Mouse (Mus musculus): ENCODE results near the gene Tmcc2. TPM values are rescaled to one million over a fixed set of nuclear protein-coding genes. Genes with fewer than 3 reads are reported as not detected.

Gene Tmcc2
- polyA plus RNA-seq, 1 experiment from 2014 or later, result 12.2 TPM

DNA sequence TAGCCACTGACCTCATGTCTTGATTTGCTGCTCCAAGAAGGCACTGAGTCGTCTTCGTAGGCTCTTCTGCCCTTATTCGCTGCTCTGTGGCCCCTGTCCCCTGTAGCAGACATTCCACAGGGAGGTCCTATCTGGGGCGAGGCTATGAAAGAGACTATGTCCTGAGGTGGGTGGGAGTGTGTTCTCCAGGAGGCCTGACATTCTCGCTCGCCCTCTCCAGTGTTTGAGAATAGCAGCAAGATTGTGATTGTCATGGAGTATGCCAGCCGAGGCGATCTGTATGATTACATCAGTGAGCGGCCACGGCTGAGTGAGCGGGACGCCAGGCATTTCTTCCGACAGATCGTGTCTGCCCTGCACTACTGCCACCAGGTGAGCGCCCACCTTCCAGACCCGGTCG lies 63.6 kb downstream of the Tmcc2 start:
- Histone ChIP-seq H3K27ac (ENCODE audit: low read length) (no peak overlapping the region), H3K9me3 (ENCODE audit: control insufficient read depth, low read length) (no peaks in the 10 kb centered on the region), H3K4me2 (ENCODE audit: low read depth, low read length) (no peak overlapping the region), H3K4me1 (ENCODE audit: control insufficient read depth, insufficient read depth, low read length) (peaks cover 14% of the 10 kb centered on the region), H3K27me3 (replicated peaks; ENCODE audit: control insufficient read depth, insufficient read depth, low read length) (no peaks in the 10 kb centered on the region), H3K4me3 (ENCODE audit: low read length) (no peak overlapping the region), H3K36me3 (ENCODE audit: control insufficient read depth, insufficient read depth, low read length) (no peaks in the 10 kb centered on the region), H3K9ac (ENCODE audit: low read depth, low read length) (no peak overlapping the region)
- ATAC-seq, result no peak
- WGBS, result 83% methylated on average over 17 of the region's 17 CpGs

DNA sequence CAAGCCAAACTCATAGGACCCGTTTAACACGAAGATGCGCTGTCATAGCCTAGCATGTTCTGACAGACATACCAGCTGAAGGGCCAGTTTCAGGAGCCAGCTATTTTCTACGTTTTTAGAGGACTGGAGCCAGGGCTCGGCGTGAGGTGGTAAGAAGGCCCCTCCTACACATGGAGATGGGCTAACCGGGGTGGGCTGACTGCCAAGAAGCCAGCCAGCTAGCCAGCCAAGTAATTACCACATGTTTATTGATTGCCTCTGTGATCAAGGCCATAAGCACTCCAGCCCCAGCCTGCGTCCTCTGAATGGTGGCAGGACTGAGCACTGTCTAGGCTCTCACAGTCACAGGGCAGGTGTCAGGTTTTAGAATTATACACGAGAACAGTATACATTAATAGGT lies 64.3 kb downstream of the Tmcc2 start:
- Histone ChIP-seq H3K27ac (ENCODE audit: low read length) (no peak overlapping the region; the same call in 1 of the 2 replicates), H3K4me1 (ENCODE audit: control insufficient read depth, insufficient read depth, low read length) (peaks cover 21% of the 10 kb centered on the region), H3K36me3 (ENCODE audit: control insufficient read depth, insufficient read depth, low read length) (no peaks in the 10 kb centered on the region), H3K4me2 (ENCODE audit: low read depth, low read length) (no peak overlapping the region), H3K9ac (ENCODE audit: low read depth, low read length) (no peak overlapping the region), H3K4me3 (ENCODE audit: low read length) (no peak overlapping the region), H3K27me3 (replicated peaks; ENCODE audit: control insufficient read depth, insufficient read depth, low read length) (no peaks in the 10 kb centered on the region), H3K9me3 (ENCODE audit: control insufficient read depth, low read length) (no peaks in the 10 kb centered on the region)
- ATAC-seq, result peak; percentile 41; the same call in 1 of the 2 replicates
- 51% methylated on average over 9 of the region's 9 CpGs for WGBS

DNA sequence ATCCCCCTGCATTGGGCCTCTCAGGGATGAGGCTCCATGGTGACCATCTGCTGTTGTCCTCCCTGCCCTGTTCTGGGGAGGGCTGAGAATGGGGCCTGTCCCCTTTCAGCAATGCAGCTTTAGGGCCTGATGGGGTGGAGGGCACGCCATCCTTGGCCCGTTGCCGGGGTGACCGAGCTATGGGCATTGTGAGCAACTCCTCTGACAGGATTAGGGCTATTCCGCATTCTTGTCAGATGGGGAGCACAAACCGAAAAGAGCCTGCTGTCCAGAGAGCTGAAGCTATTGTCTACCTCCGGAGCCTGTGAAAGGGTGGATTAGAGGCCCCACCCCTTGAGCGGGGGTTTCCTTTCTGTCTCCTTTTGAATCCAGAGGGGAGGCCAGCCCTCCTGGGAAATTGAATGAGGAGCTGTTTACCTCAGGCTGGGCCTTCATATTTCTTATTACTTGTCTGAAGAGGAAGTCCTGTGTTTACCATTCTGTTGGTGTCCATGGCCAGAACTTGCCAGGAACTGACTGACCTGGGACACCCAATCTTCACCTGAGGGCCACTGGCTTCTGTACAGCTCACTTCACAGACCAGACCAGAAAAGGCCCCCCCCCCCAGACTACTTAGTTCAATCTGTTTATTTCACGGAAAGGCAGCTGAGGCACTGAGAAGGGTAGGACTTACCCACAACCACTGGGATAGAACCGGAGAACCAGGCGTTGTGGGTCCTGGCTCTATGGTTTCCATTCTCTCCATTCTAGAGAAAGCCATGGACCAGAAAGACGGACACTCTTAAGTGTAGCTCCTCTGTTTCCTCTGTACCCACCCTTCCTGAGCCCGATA lies 68.2 kb downstream of the Tmcc2 start:
- Histone ChIP-seq H3K27ac (ENCODE audit: low read length) (peak overlapping the region; percentile 30), H3K36me3 (ENCODE audit: control insufficient read depth, insufficient read depth, low read length) (no peaks in the 10 kb centered on the region), H3K4me2 (ENCODE audit: low read depth, low read length) (no peak overlapping the region), H3K4me3 (ENCODE audit: low read length) (no peak overlapping the region), H3K9me3 (ENCODE audit: control insufficient read depth, low read length) (no peaks in the 10 kb centered on the region), H3K4me1 (ENCODE audit: control insufficient read depth, insufficient read depth, low read length) (peaks cover 43% of the 10 kb centered on the region), H3K27me3 (replicated peaks; ENCODE audit: control insufficient read depth, insufficient read depth, low read length) (no peaks in the 10 kb centered on the region), H3K9ac (ENCODE audit: low read depth, low read length) (peak overlapping the region; percentile 20)
- no peak for ATAC-seq
- 36% methylated on average over 13 of the region's 13 CpGs for WGBS

DNA sequence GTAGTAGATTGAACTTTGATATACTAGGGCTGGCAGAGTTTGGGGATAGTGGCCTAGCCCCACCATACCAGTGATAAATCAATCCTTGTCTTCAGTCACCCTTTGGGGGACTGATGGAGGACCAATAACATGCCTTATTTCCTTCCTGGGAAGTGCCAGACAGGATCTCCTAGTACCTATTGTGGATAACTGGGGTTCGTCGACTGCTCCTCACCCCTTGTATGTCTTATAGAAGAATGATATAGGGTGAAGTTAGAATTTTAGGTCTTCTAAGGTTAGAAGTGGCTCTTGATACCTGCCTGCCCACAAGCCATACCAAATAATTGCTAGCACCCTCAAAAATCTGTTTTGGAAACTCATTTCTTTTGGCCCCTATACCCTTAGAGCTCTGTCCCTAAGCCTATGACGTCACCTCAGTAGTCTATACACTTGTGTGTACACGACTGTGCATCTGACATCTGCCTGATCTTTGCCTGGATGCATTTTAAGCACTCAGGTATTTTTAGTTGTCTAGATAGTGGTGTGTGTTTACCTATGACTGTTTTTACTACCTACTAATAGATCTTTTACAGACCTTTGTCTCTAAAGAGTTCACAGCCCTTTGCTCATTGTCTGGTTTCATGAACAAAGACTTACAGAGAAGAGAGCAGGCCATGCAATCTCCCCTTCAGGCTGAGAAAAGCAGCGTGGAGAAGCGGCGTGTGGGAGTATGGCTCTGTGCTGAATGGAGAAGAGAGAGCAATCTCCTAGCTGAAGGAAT lies 69.1 kb downstream of the Tmcc2 start:
- no peaks in the 10 kb centered on the region for H3K36me3 ChIP-seq (ENCODE audit: control insufficient read depth, insufficient read depth, low read length)
- 69% methylated on average over 7 of the region's 7 CpGs for WGBS
- no peak for ATAC-seq

DNA sequence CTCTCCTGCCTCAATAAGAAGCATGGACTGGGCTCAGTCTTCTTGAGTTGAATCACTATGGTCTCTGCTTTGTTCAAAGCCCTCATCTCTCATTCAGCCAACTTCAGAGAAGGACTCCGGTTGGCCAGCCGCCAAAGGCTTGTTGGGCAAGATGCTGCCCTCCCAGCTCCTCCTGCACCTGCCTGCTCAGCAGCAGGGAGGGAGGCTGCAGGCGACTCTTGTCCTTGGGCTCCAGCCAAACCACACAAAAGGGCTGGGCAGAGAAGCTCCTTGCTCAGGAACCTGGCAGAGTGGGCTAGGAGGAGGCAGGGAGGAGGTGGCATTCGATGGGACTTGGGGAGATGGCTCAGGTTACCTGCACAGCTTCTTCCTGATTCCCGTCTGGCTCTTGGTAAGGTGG lies 71.8 kb downstream of the Tmcc2 start:
- no peaks in the 10 kb centered on the region for H3K36me3 ChIP-seq (ENCODE audit: control insufficient read depth, insufficient read depth, low read length)
- no peak overlapping the region; the same call in 1 of the 2 replicates for H3K9ac ChIP-seq (ENCODE audit: low read depth, low read length)
- H3K9me3 ChIP-seq (ENCODE audit: control insufficient read depth, low read length), result no peaks in the 10 kb centered on the region
- peaks cover 56% of the 10 kb centered on the region for H3K4me1 ChIP-seq (ENCODE audit: control insufficient read depth, insufficient read depth, low read length)
- no peak overlapping the region for H3K4me2 ChIP-seq (ENCODE audit: low read depth, low read length)
- 0 out of 2 replicates have a peak overlapping the region, but pooled peaks have one; percentile 31 for H3K27ac ChIP-seq (ENCODE audit: low read length)
- 0 out of 2 replicates have a peak, but pooled peaks cover 7% of the 10 kb centered on the region for H3K27me3 ChIP-seq (replicated peaks; ENCODE audit: control insufficient read depth, insufficient read depth, low read length)
- H3K4me3 ChIP-seq (ENCODE audit: low read length), result no peak overlapping the region
- WGBS, result 44% methylated on average over 5 of the region's 5 CpGs
- ATAC-seq, result peak; percentile 20; the same call in 1 of the 2 replicates

More for the DNA sequence above, 69.1 kb downstream of the Tmcc2 start:
- no peak overlapping the region for H3K4me3 ChIP-seq (ENCODE audit: low read length)
- H3K4me1 ChIP-seq (ENCODE audit: control insufficient read depth, insufficient read depth, low read length), result peaks cover 49% of the 10 kb centered on the region
- H3K9me3 ChIP-seq (ENCODE audit: control insufficient read depth, low read length), result no peaks in the 10 kb centered on the region
- H3K9ac ChIP-seq (ENCODE audit: low read depth, low read length), result no peak overlapping the region
- H3K27me3 ChIP-seq (replicated peaks; ENCODE audit: control insufficient read depth, insufficient read depth, low read length), result no peaks in the 10 kb centered on the region
- no peak overlapping the region for H3K4me2 ChIP-seq (ENCODE audit: low read depth, low read length)
- peak overlapping the region; percentile 30 for H3K27ac ChIP-seq (ENCODE audit: low read length)

DNA sequence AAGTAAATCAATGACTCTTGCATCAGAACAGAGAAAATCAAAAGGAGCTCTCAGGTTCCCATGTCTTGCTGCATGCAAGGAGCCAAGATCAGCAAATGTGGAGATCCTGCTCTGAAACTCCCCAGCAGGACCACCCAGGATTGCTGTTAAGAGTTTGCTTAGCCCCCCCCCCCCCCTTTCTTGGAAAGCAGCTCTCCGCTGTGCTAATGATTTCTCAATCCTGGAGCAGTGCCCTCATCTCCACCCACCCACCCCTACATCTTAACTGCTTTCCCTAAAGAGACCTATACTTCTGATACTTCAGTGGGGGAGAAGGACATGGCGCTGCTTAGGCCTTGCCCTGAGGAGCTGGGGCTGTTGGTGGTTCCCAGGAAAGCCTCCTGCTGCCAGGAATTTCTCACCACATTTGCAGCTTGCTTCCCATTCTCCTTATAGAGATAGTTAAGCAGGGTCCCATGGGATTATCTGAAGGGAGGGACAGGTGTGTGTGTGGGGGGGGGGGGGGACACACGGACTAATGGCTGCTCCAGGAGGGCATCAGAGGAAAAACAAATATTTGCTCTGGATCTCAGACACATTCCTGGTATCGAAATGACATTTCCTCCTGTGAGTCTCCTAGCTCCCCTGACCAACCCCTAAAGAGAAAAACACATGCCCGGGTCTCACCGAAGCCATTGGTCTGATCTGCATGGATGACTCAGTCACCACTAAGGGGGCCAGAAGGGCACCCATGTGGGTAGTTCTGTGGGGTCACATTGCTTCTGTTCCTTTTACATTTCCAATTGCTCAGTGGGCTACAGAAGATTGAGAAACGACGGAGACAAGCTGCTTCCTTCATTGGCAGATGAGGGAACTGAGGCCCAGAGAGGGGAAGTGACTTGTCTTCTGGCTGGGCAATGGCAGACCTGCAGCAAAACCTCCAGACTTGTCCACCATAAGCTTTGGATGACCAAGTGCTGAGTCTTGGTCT lies 72.9 kb downstream of the Tmcc2 start:
- no peak overlapping the region for H3K4me3 ChIP-seq (ENCODE audit: low read length)
- no peaks in the 10 kb centered on the region for H3K36me3 ChIP-seq (ENCODE audit: control insufficient read depth, insufficient read depth, low read length)
- WGBS, result 46% methylated on average over 8 of the region's 8 CpGs
- peak overlapping the region; percentile 95 for H3K4me2 ChIP-seq (ENCODE audit: low read depth, low read length)
- H3K9ac ChIP-seq (ENCODE audit: low read depth, low read length), result peak overlapping the region; percentile 23; the same call in 1 of the 2 replicates
- H3K4me1 ChIP-seq (ENCODE audit: control insufficient read depth, insufficient read depth, low read length), result peaks cover 56% of the 10 kb centered on the region
- peak overlapping the region; percentile 52 for H3K27ac ChIP-seq (ENCODE audit: low read length)
- no peak for ATAC-seq
- no peaks in the 10 kb centered on the region for H3K9me3 ChIP-seq (ENCODE audit: control insufficient read depth, low read length)
- 0 out of 2 replicates have a peak, but pooled peaks cover 7% of the 10 kb centered on the region for H3K27me3 ChIP-seq (replicated peaks; ENCODE audit: control insufficient read depth, insufficient read depth, low read length)

DNA sequence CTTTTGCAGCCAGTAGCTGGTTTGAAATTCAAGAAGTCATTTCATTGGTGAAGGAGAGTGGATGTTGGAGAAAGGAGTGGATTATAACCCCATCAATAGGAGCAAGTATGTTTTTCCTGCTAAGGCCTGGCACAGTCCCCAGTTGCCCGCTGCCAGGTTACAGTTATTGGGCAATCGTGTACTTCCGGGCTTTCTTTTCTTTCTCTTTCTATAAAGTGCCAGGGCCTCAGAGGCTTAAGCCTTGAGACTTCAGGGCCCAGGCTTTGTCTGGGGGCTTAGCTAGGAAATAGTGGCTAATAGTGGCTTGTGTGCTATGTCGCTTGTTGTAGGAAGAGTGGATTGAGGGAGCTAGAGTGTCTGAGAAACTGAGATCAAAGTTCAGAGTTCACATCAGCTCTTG lies 73.7 kb downstream of the Tmcc2 start:
- no peaks in the 10 kb centered on the region for H3K9me3 ChIP-seq (ENCODE audit: control insufficient read depth, low read length)
- peak overlapping the region; percentile 63 for H3K4me3 ChIP-seq (ENCODE audit: low read length)
- H3K36me3 ChIP-seq (ENCODE audit: control insufficient read depth, insufficient read depth, low read length), result no peaks in the 10 kb centered on the region
- peaks cover 48% of the 10 kb centered on the region for H3K4me1 ChIP-seq (ENCODE audit: control insufficient read depth, insufficient read depth, low read length)
- 70% methylated on average over 4 of the region's 4 CpGs for WGBS
- peak overlapping the region; percentile 95 for H3K4me2 ChIP-seq (ENCODE audit: low read depth, low read length)
- H3K27ac ChIP-seq (ENCODE audit: low read length), result peak overlapping the region; percentile 52
- H3K27me3 ChIP-seq (replicated peaks; ENCODE audit: control insufficient read depth, insufficient read depth, low read length), result 0 out of 2 replicates have a peak, but pooled peaks cover 7% of the 10 kb centered on the region
- ATAC-seq, result no peak
- peak overlapping the region; percentile 1; the same call in 1 of the 2 replicates for H3K9ac ChIP-seq (ENCODE audit: low read depth, low read length)

DNA sequence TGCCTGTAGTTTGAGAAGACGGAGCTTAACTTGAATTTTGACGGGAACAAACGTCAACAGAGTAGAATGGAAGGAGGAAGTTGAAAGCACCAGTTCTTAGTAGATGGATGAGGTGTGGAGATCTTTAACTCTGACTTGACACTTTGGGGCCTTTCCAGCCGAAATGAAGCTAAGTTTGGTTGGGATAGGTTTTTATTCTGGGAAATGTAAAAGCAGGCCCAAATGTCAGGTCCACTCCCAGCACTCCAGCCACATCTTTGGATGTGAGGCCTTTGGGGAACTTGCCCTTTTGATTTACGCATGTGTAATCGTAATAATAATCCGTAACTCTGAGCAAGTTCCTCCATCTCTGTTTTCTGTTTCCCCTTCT lies 74.5 kb downstream of the Tmcc2 start:
- no peaks in the 10 kb centered on the region for H3K36me3 ChIP-seq (ENCODE audit: control insufficient read depth, insufficient read depth, low read length)
- H3K9ac ChIP-seq (ENCODE audit: low read depth, low read length), result peak overlapping the region; percentile 72
- H3K27ac ChIP-seq (ENCODE audit: low read length), result 0 out of 2 replicates have a peak overlapping the region, but pooled peaks have one; percentile 15
- H3K4me1 ChIP-seq (ENCODE audit: control insufficient read depth, insufficient read depth, low read length), result peaks cover 40% of the 10 kb centered on the region
- H3K27me3 ChIP-seq (replicated peaks; ENCODE audit: control insufficient read depth, insufficient read depth, low read length), result 0 out of 2 replicates have a peak, but pooled peaks cover 7% of the 10 kb centered on the region
- peak overlapping the region; percentile 95 for H3K4me2 ChIP-seq (ENCODE audit: low read depth, low read length)
- no peak for ATAC-seq
- H3K4me3 ChIP-seq (ENCODE audit: low read length), result peak overlapping the region; percentile 63
- 32% methylated on average over 7 of the region's 7 CpGs for WGBS
- H3K9me3 ChIP-seq (ENCODE audit: control insufficient read depth, low read length), result no peaks in the 10 kb centered on the region
